Mouse (Mus musculus): Measurements from ENCODE around the gene Ankrd42. TPM values are rescaled to one million over a fixed set of nuclear protein-coding genes. Genes with fewer than 3 reads are reported as not detected.
A peak's percentile ranks its signal among the peaks of the same experiment; 100 is the strongest.

Gene Ankrd42
- total and polyA plus RNA-seq, 3 experiments = 0.49 to 0.84 (median 0.73) TPM

DNA sequence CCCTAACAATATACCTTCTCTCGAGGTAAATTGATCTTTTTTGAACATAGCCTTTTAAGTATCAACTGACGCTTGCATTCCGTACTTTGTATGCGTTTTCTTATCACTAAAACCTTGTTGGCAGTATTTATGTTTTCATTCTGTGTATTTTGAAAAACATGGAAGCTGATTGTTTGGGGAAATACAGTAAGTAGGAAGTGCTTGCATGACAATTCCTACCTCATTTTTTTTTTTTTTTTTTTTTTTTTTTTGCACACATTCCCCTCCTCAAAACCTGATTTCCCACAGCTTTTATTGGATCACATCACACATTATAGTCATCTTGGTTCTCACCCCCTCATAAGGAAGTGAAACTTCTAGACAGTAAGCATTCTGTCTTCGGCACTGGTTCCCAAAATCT lies 1.1 kb upstream of the Ankrd42 start:
- Histone ChIP-seq H3K27me3 (ENCODE audit: control insufficient read depth, insufficient read depth, low read length) (no peaks in the 10 kb centered on the region), H3K9ac (ENCODE audit: low read depth, low read length) (no peak overlapping the region), H3K79me2 (replicated peaks; ENCODE audit: control insufficient read depth, insufficient read depth, low read length) (no peaks in the 10 kb centered on the region), H3K4me3 (peak overlapping the region; percentile 84), H3K4me1 (ENCODE audit: control insufficient read depth, insufficient read depth, low read length) (no peaks in the 10 kb centered on the region), H3K27ac (no peak overlapping the region; the same call in 1 of the 2 replicates), H3K36me3 (ENCODE audit: control insufficient read depth, insufficient read depth, low read length) (peaks cover 9% of the 10 kb centered on the region)
- intact Hi-C loops (cut with DNase I) = loop anchor here (10.0 kb wide), 1 partner anchor 327 kb away; no protein-coding TSS in a partner anchor
- WGBS = 73% methylated on average over 5 of the region's 5 CpGs
- TF ChIP-seq EP300 (IDR thresholded peaks at IDR 0.05; ENCODE audit: insufficient read depth, low read depth, low read length) = no peak
- TF ChIP-seq POLR2A (IDR thresholded peaks at IDR 0.05; ENCODE audit: insufficient read depth, low read depth, low read length) = no peak
- TF ChIP-seq CTCF (IDR thresholded peaks at IDR 0.05) = no peak
- no peak for DNase-seq

GRCm38 (mm10) chr7:92636295-92637011 lies 489 bp downstream of the Ankrd42 start:
- no peak for DNase-seq
- intact Hi-C loops (cut with DNase I) = loop anchor here (1.0 to 10.0 kb wide), 3 partner anchors 32 to 328 kb away; partner anchors contain the start of gene Ccdc90b
- H3K79me2 ChIP-seq (replicated peaks; ENCODE audit: control insufficient read depth, insufficient read depth, low read length) = no peaks in the 10 kb centered on the region
- H3K36me3 ChIP-seq (ENCODE audit: control insufficient read depth, insufficient read depth, low read length) = peaks cover 9% of the 10 kb centered on the region
- H3K4me3 ChIP-seq = peak overlapping the region; percentile 84
- H3K27me3 ChIP-seq (ENCODE audit: control insufficient read depth, insufficient read depth, low read length) = no peaks in the 10 kb centered on the region
- peak overlapping the region; percentile 89 for H3K27ac ChIP-seq
- TF ChIP-seq EP300 (IDR thresholded peaks at IDR 0.05; ENCODE audit: insufficient read depth, low read depth, low read length) (no peak), POLR2A (IDR thresholded peaks at IDR 0.05; ENCODE audit: insufficient read depth, low read depth, low read length) (no peak), CTCF (IDR thresholded peaks at IDR 0.05) (no peak)
- peak overlapping the region; percentile 58 for H3K9ac ChIP-seq (ENCODE audit: low read depth, low read length)
- H3K4me1 ChIP-seq (ENCODE audit: control insufficient read depth, insufficient read depth, low read length) = no peaks in the 10 kb centered on the region
- WGBS = 2% methylated on average over 49 of the region's 49 CpGs

GRCm38 (mm10) chr7:92630167-92630566 lies 6.8 kb downstream of the Ankrd42 start:
- Histone ChIP-seq H3K36me3 (ENCODE audit: control insufficient read depth, insufficient read depth, low read length) (no peaks in the 10 kb centered on the region), H3K4me1 (ENCODE audit: control insufficient read depth, insufficient read depth, low read length) (no peaks in the 10 kb centered on the region), H3K4me3 (no peak overlapping the region), H3K27me3 (ENCODE audit: control insufficient read depth, insufficient read depth, low read length) (no peaks in the 10 kb centered on the region), H3K79me2 (replicated peaks; ENCODE audit: control insufficient read depth, insufficient read depth, low read length) (no peaks in the 10 kb centered on the region), H3K9ac (ENCODE audit: low read depth, low read length) (no peak overlapping the region), H3K27ac (no peak overlapping the region)
- 26% methylated on average over 2 of the region's 2 CpGs for WGBS
- DNase-seq = no peak
- intact Hi-C loops (cut with DNase I) = loop anchor here (2.0 to 10.0 kb wide), 3 partner anchors 199 to 335 kb away; no protein-coding TSS in a partner anchor
- TF ChIP-seq POLR2A (IDR thresholded peaks at IDR 0.05; ENCODE audit: insufficient read depth, low read depth, low read length) = no peak
- TF ChIP-seq EP300 (IDR thresholded peaks at IDR 0.05; ENCODE audit: insufficient read depth, low read depth, low read length) = no peak
- TF ChIP-seq CTCF (IDR thresholded peaks at IDR 0.05) = peak; percentile 64

GRCm38 (mm10) chr7:92624488-92624887 lies 12.5 kb downstream of the Ankrd42 start:
- Histone ChIP-seq H3K4me1 (ENCODE audit: control insufficient read depth, insufficient read depth, low read length) (no peaks in the 10 kb centered on the region), H3K27me3 (ENCODE audit: control insufficient read depth, insufficient read depth, low read length) (no peaks in the 10 kb centered on the region), H3K4me3 (no peak overlapping the region), H3K36me3 (ENCODE audit: control insufficient read depth, insufficient read depth, low read length) (no peaks in the 10 kb centered on the region), H3K9ac (ENCODE audit: low read depth, low read length) (no peak overlapping the region), H3K27ac (no peak overlapping the region), H3K79me2 (replicated peaks; ENCODE audit: control insufficient read depth, insufficient read depth, low read length) (no peaks in the 10 kb centered on the region)
- TF ChIP-seq POLR2A (IDR thresholded peaks at IDR 0.05; ENCODE audit: insufficient read depth, low read depth, low read length) = no peak
- TF ChIP-seq EP300 (IDR thresholded peaks at IDR 0.05; ENCODE audit: insufficient read depth, low read depth, low read length) = no peak
- peak; percentile 60 for TF ChIP-seq CTCF (IDR thresholded peaks at IDR 0.05)
- 47% methylated on average over 2 of the region's 2 CpGs for WGBS
- no peak for DNase-seq
- intact Hi-C loops (cut with DNase I) = no loop called here

DNA sequence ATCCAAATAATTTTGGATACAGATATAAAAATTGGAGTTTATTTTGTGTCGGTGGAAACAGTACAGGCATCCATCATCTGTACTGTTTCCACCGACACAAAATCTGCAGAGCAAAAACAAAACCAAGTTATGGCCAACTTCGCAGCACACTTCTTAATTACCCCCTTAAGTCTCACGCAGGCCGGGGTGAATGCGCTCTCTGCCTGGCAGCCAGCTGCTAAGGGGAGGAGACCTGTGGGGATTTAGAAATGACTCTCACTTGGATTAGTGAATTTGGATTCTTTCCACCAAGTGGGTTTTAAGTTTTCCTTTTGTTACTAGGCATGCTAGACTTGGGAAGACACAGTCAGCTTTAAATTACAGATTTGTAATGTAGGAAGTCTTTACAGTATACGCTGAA lies 26.1 kb downstream of the Ankrd42 start:
- no peak overlapping the region for H3K9ac ChIP-seq (ENCODE audit: low read depth, low read length)
- no peaks in the 10 kb centered on the region for H3K79me2 ChIP-seq (replicated peaks; ENCODE audit: control insufficient read depth, insufficient read depth, low read length)

DNA sequence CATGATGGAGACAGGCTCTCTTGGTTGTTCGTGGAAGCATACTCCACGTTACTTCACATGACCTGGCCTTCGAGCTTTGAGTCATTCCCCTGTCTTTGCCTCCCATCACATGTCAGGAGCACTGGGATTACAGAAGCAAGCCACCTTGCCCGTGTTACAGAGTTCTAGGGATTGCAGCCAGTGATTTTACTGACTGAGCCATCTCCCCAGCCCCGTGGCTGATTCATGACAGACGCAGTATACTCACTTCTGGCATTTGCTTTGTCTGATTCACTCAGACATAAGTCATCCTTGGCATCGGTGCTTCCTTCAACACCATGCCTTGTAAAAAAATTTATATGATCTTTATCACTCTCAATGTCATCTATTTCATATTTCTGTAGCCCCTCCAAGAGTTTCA lies 32.0 kb downstream of the Ankrd42 start:
- H3K4me1 ChIP-seq (ENCODE audit: control insufficient read depth, insufficient read depth, low read length) = no peaks in the 10 kb centered on the region
- no peaks in the 10 kb centered on the region for H3K79me2 ChIP-seq (replicated peaks; ENCODE audit: control insufficient read depth, insufficient read depth, low read length)
- no peaks in the 10 kb centered on the region for H3K27me3 ChIP-seq (ENCODE audit: control insufficient read depth, insufficient read depth, low read length)
- H3K36me3 ChIP-seq (ENCODE audit: control insufficient read depth, insufficient read depth, low read length) = no peaks in the 10 kb centered on the region
- no peak overlapping the region for H3K9ac ChIP-seq (ENCODE audit: low read depth, low read length)
- TF ChIP-seq EP300 (IDR thresholded peaks at IDR 0.05; ENCODE audit: insufficient read depth, low read depth, low read length) (no peak), CTCF (IDR thresholded peaks at IDR 0.05) (no peak), POLR2A (IDR thresholded peaks at IDR 0.05; ENCODE audit: insufficient read depth, low read depth, low read length) (no peak)
- WGBS = 86% methylated on average over 7 of the region's 7 CpGs
- no peak for DNase-seq
- intact Hi-C loops (cut with DNase I) = no loop called here
- H3K27ac ChIP-seq = no peak overlapping the region
- no peak overlapping the region for H3K4me3 ChIP-seq

More for the DNA sequence above, 26.1 kb downstream of the Ankrd42 start:
- intact Hi-C loops (cut with DNase I) = no loop called here
- no peak overlapping the region for H3K27ac ChIP-seq
- H3K4me3 ChIP-seq = no peak overlapping the region
- TF ChIP-seq EP300 (IDR thresholded peaks at IDR 0.05; ENCODE audit: insufficient read depth, low read depth, low read length) (no peak), POLR2A (IDR thresholded peaks at IDR 0.05; ENCODE audit: insufficient read depth, low read depth, low read length) (no peak), CTCF (IDR thresholded peaks at IDR 0.05) (no peak)
- no peaks in the 10 kb centered on the region for H3K4me1 ChIP-seq (ENCODE audit: control insufficient read depth, insufficient read depth, low read length)
- no peak for DNase-seq
- WGBS = 82% methylated on average over 7 of the region's 7 CpGs
- H3K36me3 ChIP-seq (ENCODE audit: control insufficient read depth, insufficient read depth, low read length) = no peaks in the 10 kb centered on the region
- H3K27me3 ChIP-seq (ENCODE audit: control insufficient read depth, insufficient read depth, low read length) = no peaks in the 10 kb centered on the region
